Mouse (Mus musculus) frontal cortex, postnatal 14 days (tissue): Measurements from ENCODE around the gene Lmln.
"Not testable (repeated sequence)": the region's sequence is repeated elsewhere in the genome, so short reads cannot be mapped to it uniquely, and the experiment has no call there.

ENCODE experiments used
- DNase-seq, 2 experiments: peaks; one replicate each; pipeline ENCODE4 v3.0.0; 2022; ENCODE audit warnings: low spot score in 2 of 2

The Lmln gene

DNA sequence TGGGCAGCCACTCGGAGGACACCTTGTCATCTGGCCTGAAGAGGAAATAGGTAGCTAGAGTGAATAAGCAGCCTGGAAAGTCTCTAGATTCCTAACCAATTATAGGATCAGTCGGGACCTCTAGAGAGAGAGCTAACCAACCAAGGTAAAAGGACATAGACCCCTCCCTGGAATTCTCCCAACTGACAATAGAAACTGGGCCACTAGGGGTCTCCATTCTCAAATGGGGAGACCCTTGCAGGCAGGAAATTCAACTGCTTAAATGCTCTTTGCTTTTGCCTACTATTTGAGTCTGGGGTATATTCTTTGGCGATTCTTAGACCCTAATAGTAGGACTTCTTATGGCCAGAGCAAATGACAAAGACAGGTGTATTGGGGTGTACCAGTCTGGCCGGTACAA, 72.8 kb downstream of the Lmln start:
- no peak for DNase-seq

DNA sequence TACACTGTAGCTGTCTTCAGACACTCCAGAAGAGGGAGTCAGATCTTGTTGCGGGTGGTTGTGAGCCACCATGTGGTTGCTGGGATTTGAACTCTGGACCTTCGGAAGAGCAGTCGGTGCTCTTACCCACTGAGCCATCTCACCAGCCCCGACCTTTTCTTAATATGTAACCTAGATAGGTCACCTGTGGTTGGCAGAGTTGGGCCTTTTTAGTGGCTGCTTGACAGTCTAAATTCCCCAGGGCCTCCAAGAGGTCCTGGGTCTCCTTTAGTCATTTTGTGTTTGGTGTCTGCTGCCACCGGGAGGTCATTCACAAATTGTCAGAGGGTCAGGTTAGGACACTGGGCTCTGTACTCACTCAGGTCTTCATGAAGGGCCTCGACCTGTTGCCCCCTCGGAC, 76.7 kb downstream of the Lmln start:
- not testable (repeated sequence) for DNase-seq

DNA sequence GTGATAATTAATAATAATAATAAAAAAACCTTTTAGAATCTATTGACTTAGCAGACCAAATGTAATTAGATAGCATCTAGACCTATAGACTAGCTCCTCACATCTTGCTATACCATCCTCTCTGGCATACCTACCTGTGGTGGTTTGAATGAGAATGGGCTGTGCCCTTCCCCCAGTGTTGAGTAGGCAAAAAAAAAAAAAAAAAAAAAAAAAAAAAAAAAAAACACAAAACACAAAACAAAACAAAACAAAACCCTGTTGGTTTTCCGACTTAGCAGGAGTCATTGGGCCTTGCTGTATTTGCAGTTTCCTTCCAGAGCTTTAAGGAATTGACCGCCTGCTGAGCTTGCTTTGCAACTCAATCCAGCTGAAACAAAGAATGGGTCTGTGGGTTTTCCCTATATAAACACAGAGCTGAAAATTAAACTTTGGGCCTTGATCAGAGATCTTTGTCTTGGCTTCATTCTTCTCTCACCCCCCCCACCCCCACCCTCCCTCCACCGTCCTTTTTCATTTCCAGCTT, 79.5 kb downstream of the Lmln start:
- no peak for DNase-seq

DNA sequence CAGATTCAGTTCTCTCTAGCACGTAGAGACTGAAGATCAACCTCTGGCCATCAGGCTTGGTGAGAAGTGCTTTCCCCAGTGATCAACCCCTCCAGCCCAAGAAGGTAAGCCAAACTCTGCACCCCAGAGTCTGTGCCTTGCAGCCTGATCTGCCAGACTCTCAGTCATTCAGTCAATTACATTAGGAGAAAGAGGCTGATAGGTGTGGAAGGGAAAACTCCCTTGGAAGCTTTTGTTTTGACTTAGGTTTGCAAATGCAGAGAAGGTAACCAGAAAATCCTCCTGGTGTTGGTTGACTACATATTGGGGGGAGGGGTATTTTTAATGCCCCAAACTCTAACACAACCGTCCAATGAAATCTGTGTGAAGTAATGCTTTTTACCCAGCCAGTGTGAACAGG, 81.1 kb downstream of the Lmln start:
- no peak for DNase-seq

DNA sequence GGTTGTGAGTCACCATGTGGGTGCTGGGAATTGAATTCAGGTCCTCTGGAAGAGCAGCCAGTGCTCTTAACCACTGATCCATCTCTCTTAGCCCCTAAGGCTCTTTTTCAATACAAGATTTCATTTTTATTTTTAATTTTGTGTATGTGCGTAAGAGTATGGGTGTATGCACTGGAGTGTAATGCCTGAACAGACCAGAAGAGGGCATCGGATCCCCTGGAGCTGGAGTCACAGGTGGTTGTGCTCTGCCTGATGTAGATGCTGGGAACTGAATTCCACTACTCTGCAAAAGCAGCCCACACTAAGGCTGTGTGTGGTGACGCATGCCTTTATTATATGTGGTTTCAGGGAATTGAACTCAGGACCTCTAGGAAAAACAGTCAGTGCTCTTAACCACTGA, 83.9 kb downstream of the Lmln start:
- DNase-seq, result no peak

DNA sequence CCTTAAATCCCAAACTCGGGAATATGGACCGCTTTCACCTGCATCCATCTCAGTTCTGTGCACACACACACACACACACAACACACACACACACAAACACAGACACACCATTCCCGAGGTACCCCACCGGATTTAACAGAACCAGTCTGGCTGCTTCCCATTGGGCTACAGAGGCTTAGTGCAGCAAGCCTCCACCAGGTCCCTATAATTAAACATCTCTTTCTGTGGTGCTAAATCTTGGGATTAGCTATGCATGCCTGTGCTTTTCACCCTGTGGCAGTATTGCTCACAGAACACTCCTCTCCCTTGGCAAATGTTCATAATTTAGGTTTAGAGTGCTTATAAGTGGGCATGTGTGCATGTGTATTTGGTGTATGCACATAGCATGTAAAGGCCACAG, 85.8 kb downstream of the Lmln start:
- DNase-seq, result no peak

DNA sequence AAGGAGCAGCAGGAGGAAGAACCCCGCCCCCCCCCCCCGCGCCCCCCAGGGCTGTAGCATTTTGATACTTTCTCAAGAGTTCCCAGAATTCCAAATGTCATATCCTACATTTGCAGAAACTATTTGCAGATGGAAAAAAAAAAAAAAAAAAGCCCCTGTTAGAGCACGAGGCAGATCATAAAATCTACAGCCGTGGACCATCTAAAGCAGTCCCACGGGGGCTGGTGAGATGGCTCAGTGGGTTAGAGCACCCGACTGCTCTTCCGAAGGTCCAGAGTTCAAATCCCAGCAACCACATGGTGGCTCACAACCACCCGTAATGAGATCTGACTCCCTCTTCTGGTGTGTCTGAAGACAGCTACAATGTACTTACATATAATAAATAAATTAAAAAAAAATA, 88.6 kb downstream of the Lmln start:
- not testable (repeated sequence) for DNase-seq

DNA sequence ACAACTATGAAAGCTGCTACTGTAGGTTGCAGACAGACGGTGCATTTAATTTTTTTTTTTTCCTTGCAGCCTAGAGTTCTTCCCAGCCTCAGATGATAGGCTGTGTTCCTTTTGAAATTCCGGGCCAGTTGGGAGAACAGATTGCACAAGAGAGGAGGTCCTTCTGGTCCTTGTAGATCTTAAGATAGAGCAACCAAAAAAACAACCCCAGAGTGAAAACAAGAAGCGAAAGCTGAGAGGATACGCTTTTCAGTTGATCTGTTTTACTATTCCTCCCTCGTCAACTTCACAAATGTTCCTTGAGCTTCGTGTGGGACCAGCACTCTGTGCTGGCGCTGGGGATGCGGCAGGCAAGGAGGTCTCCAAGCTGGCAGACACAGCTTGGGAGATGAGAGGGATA, 89.2 kb downstream of the Lmln start:
- peak; percentile 35 to 51 for DNase-seq

DNA sequence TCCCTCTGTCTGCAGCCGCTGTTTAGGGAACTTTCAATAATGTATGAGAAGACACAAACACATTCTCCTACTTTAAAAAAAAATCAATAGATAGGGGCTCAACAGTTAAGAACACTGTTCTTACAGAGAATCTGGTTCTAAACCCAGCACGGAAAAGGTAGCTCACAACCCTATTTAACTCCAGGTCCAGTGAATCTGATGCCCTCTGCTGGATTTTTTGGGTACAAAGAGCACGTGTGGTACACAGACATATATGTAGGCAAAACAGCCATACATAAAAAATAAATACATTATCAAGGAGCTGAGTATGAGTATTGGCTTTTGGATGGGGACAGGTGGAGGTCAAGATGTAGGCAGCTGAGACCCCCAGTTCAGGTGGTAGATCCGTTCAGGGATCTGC, 92.7 kb downstream of the Lmln start:
- DNase-seq, result no peak

DNA sequence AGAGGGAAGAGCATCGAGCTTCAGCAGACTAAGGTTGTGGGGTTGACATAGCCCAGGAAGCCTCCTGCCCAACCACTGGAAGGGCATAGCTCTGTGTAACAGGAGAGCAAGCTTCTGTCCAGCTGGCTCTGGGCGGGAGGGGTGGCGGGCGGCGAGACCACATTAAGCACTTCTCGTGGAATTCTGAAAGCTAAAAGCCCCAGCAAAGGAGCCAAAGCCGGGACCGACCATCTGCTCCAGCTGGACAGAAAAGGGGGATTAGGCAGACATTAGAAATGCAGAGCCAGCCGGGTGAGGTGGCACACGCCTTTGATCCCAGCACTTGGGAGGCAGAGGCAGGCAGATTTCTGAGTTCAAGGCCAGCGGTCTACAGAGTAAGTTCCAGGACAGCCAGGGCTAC, 95.7 kb downstream of the Lmln start:
- no peak for DNase-seq

DNA sequence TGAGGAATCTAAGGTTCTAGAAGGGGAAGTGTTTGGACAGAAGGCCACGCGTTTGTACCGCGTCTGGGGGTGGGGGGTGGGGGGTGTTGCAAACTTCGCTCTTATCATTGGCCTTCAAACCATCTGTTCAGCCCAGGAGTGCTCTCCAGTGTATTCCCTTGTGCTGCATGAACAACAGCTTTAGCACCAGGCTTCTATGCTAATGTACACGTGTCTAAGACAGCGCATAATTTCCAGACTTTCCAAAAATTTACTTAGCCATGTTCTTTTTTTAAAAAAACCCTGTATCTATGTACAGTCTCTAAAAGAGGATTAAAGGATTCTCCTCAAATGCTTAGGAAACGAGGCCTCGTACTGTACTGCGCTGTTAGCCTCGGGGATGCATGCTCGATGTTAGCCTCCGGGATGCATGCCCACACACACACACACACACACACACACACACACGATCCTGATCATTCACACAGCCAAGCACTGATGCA, 96.3 kb downstream of the Lmln start:
- no peak for DNase-seq

DNA sequence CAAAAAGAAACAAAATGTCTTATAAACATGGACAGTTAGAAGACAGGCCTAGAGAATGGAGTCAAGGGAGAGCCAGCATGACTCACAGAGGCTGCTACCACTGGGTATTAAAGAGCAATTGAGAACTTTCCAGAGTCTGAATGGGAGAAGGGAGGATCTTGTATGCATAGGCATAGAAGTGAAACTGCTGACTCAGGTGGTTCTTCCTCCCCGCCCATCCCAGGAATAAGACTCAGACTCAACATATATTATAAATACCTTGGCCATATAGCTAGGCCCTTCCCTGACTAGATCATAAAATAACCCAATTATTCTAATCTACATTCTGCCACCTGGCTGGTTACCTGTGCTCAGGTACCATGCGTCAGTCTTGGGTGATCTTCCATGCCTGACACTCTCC, 97.0 kb downstream of the Lmln start:
- no peak for DNase-seq

DNA sequence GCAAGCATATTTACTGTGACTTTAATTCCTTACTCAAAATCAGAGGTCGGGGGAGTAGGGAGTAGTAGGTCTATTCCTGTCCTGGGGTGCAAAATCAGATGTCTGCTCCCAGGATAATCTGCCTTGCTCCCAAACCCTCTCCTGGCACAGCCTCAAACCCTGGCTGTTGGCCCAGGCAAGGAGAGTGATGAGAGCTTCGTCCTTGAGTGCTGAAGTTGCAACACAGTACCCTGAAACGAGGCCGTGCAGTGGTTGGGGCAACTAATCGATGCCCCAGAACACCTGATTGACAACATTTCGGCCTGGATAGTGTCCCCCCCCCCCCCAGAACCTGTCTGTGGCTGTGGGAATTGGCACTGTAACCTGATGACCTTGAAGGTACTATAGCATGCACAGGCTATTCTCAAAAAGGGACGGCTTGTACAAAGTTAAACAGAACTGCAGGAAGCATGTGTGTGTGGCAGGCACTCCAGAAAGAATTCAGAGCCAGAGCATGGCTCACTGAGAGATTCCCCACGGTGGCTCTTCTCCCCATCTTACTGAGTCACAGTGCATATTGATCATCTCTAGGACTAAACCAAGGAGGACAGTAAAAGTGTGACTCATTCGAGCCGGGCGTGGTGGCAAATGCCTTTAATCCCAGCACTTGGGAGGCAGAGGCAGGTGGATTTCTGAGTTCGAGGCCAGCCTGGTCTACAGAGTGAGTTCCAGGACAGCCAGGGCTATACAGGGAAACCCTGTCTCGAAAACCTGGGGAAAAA, 101.2 kb downstream of the Lmln start:
- DNase-seq, result no peak

DNA sequence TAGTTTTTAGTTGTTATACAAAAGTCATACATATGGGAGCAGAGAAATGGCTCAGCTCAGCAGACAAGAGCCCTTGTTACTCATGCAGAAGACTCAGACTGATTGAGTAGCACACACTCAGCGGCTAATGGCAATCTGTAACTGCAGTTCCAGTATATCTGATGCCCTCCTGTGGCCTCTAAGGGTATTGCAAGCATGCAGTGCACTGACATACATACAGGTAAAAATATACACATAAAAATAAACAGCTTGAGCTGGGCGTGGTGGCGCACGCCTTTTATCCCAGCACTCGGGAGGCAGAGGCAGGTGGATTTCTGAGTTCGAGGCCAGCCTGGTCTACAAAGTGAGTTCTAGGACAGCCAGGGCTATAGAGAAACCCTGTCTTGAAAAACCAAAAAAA, 104.0 kb downstream of the Lmln start:
- DNase-seq, result not testable (repeated sequence)

DNA sequence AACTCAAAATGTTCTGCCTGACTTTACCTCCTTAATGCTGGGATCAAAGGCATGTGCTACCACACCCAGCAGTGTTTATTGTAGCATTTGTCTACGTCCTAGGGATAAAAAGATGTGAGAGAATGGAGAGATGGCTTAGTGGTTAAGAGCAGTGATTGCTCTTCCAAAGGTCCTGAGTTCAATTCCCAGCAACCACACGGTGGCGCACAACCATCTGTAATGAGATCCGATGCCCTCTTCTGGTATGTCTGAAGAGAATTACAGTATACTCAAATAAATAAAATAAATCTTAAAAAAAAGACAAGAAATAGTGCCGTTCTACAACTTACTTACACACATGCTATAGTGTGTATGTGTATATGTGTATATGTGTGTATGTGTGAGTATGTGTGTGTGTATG, 105.2 kb downstream of the Lmln start:
- no peak for DNase-seq

DNA sequence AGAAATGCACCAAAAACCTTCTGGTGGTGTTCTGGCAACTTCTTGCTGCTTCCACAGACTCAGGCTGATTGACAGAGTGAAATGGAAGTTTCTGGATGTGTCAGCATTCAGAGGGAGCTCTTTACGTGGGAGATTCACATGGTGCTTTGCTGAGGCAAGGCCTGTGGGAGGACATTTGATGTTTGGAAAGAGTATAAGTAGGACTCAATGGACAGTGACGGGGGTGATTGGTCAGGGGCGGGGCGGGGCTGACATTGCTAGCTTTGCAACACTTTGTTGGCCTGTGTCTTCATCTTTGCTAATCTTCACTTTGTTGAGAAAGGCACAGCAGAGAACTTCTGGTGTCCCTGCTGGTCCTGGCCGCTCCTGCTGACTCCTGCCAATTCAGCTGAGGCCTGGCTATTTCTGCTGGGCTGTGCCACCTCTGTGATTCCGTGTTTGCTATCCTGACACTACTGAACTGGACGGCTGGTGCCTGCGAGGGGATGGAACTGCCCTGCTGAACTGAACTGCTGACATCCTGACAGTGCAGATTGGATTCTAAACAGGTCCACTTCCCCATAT, 107.2 kb downstream of the Lmln start:
- no peak for DNase-seq

DNA sequence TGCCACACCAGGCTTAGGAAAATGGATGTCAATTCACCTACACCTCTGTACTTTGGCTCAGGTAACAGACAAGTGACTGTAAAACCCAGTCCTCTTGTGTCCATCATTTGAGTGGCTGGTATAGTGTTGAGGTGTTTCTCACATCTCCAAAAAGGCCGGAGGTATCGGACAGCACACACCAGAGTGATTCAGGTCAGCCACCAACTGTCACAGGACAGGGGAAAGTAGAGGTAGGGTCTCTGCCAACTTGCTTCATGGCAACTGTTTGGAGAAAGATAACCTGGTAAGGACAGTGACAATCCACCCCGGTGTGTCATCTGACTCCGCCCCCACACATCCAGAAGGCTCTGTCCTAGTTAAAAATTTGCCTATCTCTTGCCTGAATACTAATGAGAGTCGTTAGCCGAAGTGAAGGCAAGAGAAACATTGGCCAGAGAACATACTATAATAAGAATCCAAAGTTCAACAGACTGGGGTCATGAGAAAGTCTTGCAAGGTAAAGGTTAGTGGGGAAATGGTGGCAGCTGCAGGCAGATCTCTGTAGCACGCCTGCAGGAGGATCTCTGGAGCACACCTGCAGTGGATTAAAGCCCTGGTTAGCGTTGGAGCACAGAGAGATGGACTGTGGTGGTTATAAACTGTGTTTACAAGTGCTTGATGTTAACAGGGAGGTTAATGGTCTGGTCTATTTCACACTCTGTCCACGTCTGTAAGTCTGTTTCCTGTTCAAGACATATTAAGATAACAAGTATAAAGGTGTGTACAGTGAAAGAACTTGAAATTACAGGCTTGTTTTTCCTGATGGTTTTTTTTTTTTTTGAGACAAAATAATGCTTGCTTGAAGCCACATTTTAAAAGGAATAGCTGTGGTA, 108.6 kb downstream of the Lmln start:
- DNase-seq, result no peak

DNA sequence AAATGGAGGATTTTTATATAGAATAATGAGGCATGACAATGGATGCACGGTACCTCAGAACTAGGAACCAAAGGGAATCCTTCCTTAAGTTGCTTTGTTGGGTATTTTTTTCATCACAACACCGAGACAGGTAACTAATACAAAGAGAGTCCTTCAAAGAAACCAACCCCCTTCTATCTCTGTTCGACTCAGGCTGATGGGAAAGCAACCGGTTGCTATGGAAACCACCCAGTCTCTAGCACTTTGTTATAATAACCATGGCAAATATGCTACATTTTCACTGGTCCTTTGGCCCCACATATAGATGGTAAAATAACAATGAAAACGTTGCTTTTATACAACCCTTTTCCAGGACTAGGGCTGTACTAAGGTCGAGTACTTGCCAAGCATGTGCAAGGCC, 109.5 kb downstream of the Lmln start:
- DNase-seq, result no peak

DNA sequence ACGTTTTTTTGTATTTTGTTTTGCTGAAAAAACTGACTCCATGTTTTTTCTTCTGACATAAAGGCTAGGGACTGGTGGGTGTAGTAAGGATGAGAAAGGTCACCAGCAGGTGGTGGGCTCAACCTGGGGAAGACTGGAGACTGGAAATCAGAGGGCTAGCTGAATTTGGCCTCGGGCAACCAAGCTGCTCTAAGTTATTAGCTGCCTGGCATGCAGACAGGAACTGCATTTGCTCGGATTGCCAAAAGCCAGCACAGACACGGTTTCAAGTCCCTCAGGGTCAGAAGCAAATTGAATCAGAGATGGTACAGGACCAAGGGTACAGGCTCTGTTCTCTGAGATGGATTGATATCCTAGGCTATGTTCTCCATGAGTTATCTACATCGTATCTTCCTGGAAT, 110.8 kb downstream of the Lmln start:
- DNase-seq, result no peak

DNA sequence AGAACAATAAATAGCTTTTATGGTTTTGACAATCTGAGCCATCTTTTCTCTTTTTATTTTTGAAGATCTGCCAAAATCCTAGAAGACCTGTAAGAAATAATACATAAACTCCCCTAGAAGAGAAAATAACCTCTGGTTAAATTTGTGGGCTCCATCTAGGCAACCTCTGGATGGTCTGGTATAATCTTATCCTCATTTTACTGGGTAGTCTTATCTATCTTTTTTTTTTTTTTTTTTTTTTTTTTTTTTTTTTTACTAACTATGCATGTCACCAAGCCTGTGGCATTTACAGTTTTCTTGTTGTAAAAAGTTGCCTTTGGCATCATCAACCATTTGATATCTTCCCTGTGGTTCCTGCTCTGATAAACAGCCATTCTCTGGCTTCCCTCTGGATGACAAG, 112.4 kb downstream of the Lmln start:
- DNase-seq, result no peak

DNA sequence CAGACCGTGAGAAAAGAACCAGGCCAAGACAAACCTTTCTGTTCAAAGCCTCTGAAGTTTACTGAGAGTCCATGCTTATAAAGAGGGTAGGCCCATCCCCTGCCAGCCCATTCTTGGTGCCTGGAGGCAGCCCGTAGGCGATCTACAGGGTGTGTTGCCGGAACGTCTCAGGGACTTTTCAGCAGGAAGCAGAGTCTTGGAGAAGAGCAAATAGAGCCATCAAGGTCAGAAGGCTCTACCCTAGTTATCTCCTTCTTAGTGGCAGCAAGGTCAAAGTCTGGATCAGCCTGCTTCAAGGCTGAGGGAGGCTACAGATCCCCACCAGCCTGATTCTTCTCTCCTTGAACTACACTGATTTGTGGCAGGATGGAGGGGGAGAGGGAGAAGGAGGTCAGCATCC, 114.5 kb downstream of the Lmln start:
- not testable (repeated sequence) for DNase-seq
